Mouse (Mus musculus): Measurements from ENCODE around the gene Tal1.
A peak's percentile ranks its signal among the peaks of the same experiment; 100 is the strongest.

Gene Tal1

DNA sequence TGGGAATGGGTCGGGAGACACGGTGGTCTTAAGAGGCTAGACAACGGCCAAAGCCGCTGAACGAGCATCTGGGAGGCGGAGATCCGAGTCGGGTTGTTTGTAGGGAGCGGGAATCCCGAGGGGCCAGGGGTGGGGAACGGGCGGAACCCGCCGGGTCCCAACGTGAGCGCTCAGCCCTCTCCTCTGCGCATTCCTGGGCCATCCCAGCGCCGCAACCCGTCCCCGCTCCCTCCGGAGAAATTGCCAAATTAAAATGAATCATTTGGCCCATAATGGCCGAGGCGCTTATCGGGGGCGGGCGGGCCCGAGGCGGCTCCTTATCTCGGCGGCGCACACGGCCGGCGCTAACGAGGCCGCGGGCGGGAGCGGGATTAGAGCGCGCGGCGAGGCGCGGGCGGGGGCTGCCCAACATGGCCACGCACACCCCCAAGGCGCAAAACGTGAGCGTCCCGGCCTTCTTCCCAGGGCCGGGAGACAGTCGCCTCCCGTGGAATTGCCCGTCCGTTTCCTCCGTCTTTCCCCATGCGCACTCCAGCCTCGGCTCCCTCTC, at the start of gene Tal1:
TSS of gene Tal1 (plus strand) at position 56 of the 550 bp plus-strand sequence.
- no peak for DNase-seq (ENCODE audit: low spot score in 2 of 2)

DNA sequence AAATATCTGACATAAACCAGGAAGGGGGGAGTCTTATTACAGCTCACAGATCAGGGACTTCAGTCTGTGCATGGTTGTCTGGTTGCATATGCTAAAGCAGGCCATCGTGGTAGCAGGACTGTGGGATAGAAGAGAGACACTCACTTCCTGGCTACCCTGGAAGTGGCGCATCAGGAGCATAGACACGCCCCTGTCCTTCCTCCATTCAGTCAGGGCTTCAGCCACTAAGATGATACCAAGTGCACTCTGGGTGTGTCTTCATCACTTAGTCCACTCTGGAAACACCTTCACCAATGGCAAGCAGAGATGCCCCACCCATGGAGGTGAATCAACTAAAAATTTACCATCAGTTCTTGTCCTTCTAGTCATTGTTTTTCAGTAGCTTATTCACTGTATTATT, 42.0 kb upstream of the Tal1 start:
- DNase-seq (ENCODE audit: low spot score in 2 of 2), result no peak

DNA sequence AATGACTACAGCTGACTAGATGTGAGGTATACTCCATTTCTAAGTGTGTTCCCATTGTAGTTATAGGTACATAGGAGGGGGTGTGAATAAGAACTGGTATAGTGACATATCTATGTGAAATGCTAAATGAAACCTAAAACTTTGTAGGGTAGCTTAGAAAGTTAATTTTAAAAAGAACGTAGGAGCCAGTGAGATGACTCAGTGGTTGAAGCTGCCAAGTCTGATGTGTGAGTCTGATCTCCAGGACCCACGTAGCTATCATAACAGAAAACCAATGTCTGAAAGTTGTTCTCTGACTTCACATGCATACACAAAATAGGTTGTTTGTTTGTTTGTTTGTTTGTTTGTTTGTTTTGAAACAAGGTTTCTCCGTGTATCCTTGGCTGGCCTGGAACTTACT, 36.2 kb upstream of the Tal1 start:
- DNase-seq (ENCODE audit: low spot score in 2 of 2), result no peak

DNA sequence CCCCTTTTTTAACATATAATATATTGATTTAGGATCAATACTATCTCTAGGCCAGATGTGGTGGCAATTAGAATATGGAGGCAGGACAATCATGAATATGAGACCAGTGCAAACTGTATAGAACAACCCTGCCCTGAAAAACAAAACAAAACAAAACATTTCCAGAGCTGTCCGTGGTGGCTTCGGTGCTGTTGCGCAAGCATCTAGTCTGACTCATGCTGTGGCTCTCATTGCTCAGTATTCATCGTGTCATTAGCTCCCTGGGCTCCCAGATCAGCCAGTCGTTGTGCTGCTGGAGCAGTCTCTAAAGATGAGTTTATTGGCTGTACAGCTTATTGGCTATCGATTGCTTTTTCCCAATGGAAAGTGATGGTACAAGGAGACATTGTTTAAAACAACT, 21.2 kb upstream of the Tal1 start:
- DNase-seq (ENCODE audit: low spot score in 2 of 2), result no peak

DNA sequence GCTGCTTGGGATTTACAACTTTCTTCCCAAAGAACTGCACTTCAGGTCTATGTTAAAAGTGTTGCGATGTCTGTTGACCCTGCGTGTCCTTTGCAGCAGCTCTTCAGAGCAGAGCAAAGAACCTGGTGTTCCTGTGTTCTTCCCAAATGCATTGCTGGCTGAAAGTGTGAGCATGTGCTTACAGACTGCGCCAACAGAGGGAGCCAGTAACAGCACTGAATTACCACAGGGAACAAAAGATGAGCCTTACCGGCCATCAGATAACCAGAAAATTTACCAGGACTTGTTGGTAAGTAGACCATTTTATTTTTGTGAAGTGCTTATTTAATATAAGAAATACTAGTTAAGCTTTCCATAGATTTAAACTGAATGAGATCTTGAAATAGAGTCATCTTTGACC, 18.0 kb upstream of the Tal1 start:
- no peak for DNase-seq (ENCODE audit: low spot score in 2 of 2)

DNA sequence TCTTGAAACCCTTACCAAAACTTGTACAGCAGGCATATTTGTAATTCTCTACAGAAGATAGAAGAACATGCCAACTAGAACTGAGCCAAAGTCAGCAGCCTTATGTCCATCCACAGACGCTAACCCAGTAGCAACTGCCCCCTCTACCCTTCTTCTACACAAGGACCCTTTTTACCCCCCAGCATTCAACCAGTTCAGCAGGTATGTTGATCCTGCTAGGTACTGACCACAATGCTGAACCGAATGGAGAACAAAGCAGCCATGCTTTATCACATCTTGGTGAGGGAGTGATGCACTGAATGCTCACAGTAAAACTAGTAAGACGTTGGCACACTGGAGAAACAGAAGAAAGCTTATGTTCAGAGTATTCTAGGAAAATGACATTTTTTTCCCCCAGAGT, 10.6 kb upstream of the Tal1 start:
- no peak for DNase-seq (ENCODE audit: low spot score in 2 of 2)

DNA sequence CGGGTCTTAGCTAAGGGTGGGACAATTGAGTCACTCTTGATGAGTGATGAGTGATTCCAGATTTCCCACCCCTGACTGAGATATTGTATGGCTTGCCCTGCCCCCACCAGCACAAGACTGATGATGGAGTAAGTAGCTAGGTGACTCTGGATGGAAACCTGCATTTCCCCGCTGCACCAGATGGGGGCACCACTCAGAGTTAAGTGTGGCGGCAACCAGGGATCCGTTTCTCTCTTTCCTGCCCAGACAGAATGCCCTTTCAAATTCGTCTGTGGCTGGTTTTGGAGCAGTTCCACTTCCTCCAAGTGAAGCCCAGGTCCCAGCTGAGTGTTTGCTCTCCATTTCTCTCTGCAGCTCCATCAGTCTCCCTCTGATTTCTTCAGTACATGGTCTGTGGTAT, 8.5 kb upstream of the Tal1 start:
- peak; percentile 15 to 57 for DNase-seq (ENCODE audit: low spot score in 2 of 2)

DNA sequence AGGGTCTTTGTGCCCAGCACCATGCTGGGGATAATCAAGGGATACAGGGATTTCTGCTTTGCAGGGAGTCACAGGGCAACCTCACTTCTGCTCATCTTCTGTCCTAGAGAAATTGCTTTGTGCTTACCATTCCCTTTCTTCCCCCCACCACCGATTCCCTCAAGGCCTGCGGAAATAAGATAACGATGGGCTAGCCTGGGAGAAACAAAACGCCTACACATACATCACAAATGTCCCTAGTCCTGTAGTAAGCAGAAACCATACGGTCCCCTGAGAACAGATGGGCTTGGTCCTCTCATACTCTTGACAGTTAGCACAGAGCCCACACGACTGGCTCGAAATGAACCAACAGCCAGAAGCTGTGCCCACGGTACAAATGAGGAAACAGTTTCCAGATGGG, 8.0 kb upstream of the Tal1 start:
- DNase-seq (ENCODE audit: low spot score in 2 of 2), result no peak

DNA sequence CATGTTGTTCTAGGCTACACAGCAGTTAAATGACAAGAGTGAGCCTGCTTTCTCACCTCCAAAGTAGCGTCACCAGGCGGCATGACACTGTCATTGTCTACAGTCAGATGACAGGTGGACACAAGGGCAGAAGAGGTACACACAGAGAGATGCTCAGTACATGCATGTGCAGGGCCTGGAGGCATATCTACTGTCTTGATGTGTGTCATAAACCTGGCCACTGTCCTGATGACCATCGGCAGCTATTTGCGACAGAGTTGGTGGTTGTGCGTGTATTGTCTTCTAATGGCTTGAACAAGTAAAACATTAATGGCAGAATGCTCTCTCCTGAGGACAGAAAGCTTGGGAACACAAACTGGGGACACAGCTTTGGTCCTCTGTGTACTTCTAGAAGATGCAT, 5.0 kb upstream of the Tal1 start:
- DNase-seq (ENCODE audit: low spot score in 2 of 2), result no peak

DNA sequence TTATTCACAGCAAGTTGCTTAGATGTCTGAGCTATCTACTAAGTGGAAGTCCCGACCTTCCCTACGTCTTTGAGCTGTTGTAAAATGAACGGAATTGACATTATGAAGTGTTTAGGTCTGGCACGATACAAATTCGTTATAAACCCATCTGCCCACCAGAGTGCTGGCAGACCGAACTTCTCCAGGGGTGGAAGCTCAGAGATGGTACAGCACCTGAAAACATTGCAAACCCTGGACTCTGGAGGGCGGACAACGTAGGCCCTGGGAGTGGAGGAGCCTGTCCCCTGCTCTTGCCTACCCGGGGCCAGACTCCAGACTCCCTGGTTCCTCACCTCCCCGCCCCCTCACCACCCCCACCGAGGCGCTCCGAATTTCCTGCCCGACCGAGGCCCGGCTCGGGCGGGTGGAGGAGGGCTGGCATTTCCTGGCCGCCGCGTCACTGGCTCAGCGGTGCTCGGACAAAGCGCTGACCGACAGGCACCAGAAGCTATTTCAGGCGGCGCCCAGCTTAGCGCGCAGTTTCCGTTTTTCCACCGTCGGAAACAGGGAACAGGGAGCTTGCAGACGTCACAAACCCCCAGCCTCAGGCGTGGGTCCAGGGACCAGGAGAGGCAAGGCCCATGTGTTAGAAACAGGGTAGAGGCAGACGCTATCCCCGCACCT, 3.8 kb upstream of the Tal1 start:
- DNase-seq (ENCODE audit: low spot score in 2 of 2), result no peak

DNA sequence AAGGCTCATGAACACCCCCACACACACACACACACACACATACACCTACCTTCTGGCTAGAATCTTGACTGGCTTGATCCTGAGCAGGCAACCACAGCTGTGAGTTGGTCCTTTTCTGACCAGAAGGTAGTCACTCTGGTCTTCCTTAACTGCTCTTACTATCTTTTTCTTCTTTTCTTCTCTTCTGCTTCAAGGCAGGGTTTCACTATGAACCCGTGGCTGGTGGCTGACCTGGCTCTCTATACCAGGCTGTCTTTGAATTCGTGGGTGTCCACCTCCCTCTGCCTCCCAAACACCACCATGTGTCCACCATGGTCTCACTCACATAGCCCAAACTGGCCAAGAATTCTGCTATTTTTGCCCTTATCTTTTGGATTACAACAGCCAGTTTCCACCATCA, 1.2 kb upstream of the Tal1 start:
- no peak for DNase-seq (ENCODE audit: low spot score in 2 of 2)

DNA sequence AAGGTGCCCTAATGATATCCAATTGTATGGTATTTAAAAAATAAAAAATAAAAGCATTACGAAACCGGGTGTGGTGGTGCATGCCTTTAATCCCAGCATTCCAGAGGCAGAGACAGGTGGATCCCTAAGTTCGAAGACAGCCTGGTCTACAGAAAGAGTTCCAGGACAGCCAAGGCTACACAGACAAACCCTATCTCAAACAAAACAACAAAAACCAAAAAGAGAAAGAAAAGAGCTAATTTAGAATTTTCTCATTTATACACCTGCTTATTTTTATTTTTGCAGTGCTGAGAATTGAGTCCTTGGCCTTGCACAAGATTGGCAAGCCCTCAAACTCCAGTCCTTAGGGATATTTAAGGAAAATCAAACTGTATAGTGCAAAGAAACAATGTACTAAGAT, 535 bp upstream of the Tal1 start:
- DNase-seq (ENCODE audit: low spot score in 2 of 2), result no peak

DNA sequence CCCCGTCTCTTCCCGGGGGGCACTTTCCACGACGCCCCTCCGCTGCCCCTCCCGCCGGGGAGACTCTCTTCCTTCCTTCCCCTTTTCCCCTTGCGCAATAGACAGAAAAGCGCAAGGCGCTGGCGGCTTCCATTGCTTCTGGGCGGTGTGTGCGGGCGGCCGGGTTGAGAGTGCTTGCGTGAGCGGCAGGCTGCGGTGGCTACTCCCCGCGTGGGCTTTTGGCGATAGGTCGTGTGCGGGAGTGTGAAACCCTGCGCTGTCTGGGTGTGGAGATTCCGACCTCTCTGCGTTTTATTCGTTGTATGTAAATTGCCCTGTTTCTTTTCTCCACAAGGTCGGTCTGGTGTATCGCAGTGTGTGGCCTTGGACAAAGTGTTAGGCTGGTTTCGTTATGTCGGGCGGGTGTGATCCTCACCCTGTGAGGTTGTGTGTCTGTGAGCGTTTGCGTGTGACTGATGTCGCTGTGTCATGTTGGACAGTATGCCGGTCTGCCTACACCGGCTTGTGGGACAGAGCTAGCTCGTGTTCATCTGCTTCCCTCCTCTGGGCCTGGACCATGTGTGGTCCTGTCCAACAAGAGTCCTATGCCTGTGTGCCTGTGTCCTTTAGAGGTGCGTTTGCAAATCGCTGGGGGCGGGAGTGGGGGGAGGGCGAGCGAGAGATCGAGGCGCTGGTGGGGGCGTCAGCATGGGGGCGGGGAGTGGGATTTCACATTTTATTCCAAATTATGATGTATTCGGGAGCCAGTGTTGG, 871 bp downstream of the Tal1 start:
- no peak for DNase-seq (ENCODE audit: low spot score in 2 of 2)

DNA sequence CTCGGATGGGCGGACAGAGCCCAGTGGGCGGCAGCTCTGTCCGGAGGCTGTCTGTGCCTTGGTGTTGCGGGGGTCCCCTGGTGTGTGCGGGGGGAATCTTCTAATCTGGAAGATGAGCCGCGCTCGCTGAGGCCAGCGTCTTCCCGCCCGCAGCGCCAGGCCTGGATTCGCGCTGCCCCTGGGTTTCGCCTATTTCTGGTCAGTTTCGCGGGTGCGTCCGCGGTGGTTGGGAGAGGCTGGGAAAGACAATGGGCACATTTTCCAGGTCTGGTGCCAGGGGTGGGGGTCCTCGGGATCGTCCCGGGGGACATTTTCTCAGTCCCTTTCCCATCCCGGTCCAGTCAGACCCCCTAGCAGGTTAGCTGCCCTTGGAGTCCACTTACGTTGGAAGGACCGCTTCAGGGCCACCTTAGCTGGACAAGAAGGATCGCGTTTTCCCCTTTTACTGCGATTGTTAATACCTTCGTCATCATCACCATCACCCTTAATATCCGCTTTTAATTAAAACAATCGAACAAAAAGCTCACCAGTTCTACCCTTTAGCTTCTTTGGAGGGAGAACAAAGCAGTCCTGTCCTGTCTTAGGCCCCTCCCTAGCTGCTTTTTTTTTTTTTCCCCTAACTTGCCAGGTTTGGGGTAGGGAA, 1.6 kb downstream of the Tal1 start:
- DNase-seq (ENCODE audit: low spot score in 2 of 2), result no peak

DNA sequence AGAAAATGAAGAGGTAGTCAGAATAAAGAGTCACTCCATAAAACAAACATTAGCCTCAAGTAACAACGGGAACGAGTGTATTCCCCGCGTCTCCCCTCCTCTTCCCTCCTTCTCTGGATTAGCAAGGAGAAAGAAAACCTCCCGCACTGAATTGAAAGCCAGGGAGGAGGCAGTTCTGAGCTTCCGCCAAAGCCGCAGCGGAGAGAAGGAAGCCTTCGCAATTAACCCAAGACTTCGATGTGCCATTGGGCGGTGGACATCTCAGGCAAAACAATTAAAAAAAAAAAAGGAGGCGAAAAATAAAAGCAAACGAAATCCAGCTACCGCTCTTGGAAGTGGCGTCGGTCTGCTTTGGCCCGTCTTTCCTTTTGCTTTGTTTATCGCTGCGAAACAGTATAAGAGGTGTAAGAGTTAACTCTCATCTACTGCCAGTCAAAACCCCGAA, 2.1 kb downstream of the Tal1 start:
- DNase-seq (ENCODE audit: low spot score in 2 of 2), result no peak

DNA sequence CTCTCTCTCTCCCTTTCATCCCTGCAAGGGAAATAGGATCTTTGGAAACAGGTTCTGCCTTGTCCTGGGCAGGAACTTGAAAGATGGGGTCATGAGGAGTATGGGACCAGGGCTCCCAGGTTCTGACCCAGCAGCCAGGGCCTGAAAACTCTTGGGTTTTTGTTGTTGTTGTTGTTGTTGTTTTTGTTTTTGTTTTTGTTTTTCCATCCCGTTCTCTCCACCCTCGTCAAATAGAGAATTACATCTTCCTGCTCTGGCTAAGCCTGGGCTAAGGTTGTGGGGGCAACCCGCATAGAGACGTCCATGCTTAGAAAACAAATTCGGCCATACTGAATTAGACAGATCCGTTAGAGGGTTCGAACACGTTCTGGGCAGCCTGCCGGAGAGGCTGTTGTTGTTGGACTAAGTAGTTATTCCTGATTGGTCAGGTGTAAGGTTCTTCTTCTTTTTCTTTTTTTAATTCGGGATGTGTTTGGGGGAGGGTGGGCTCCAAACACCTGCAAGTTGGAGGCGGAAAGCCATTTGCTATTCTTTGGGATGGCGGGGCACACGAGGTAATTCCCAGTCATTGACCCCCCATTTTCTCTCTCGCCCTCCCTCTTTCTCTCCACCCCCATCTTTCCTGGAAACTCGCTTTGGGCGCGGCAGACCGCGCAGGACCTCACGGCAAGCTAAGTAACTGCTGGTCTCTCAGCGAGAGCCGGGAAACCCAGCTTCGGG, 2.8 kb downstream of the Tal1 start:
- DNase-seq (ENCODE audit: low spot score in 2 of 2), result no peak

DNA sequence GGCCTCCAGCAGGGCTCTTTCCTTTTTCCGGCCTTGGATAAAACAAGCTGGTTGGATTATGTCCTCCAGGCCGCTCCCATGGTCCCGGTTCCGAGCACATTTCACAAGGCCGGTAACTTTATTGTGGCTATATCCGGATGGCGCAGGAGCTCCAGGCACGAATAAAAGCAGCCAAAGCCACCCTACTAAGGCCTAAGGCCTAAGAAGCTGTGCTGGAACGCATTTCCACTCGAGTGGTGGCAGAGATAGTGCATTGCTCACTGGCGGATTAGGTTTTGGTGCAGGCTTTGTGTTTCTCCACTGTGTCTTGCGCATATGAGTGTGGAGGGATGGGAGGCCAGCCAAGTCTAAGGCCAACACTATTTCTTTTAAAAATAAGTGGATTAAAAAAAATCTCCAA, 3.6 kb downstream of the Tal1 start:
- no peak for DNase-seq (ENCODE audit: low spot score in 2 of 2)

DNA sequence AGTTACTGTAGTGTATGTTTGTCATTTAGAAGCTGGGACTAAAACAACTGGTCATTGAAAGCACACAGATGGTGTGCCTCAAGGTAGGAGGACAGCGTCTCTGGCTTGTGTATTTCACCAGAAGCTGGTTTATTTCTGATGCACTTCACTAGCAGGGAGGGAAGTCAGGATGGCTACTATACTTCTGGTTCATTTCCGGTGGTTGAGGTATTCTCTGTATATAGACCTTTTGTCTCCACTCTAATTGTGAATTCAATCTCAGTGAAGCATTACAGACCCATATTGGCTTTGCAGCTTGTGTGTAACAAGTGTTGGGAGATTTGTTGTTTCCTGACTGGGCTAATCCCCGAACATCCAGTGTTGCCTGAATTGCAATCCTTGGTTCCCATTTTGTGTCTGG, 4.5 kb downstream of the Tal1 start:
- DNase-seq (ENCODE audit: low spot score in 2 of 2), result no peak

DNA sequence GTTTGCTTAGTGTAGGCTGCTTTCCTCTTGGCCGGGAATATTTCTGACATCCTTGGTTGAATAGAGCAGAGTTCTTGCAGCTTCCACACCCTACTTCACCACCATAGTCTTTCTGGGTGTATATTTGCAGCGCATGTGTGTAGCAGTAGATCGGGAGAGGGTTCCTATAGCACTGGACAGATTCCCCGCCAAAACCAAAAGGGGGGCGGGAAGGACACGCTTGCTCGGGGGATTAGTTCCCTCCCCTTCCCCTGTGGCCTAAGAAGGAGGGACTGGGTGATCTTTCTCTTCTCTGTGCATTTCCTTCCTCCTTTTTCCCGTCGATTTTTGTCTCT, 6.3 kb downstream of the Tal1 start:
- no peak for DNase-seq (ENCODE audit: low spot score in 2 of 2)

DNA sequence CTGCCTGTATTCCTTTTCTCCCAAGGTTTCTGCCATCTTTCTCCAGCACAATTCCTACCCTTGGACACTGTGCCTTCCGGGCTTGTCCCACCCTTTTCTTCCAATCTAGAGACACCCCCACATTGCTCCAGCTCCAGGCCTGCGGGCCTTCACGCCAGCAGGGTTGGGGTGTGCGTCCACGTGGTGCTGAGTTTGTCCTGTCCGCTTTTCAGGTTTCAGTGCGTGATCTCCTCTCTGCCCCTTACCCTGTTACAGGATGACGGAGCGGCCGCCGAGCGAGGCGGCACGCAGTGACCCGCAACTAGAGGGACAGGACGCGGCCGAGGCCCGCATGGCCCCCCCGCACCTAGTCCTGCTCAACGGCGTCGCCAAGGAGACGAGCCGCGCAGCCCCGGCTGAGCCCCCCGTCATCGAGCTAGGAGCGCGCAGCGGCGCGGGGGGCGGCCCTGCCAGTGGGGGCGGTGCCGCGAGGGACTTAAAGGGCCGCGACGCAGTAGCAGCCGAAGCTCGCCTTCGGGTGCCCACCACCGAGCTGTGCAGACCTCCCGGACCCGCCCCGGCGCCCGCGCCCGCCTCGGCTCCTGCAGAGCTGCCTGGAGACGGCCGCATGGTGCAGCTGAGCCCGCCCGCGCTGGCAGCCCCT, 6.8 kb downstream of the Tal1 start:
- DNase-seq (ENCODE audit: low spot score in 2 of 2), result no peak

DNA sequence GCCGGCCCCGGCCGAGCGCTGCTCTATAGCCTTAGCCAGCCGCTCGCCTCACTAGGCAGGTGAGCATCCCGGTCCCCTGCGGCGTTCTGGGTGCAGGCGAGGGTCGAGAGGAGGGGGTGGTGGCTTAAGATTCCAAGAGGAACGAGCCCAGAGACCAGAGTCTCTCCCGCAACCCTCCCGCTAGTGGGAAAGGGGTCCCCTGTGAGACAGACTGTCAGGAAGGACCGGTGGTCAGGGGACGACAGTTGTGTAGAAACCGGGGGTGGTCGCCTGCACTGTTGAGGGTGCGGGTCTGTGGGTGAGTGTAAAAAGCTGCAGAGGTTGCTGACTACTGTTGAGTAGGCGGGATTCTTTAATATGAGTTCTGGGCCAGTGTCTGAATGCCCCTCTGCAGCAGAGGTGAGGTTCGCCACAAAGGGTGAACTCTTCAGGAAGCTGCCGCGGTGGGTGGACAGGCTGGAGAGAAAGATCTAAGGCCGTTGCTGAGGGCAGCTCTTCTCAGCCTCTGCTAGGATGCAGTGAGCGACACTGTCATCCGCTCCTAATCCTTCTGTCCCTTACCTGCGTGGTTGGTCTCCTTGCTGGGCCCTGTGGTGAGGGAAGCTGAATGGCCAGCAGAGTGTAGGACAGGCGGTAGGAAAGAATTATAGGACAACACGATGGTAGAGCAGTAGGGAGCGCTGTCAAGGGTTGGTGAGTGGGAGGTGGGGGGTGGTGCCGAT, 7.5 kb downstream of the Tal1 start:
- no peak for DNase-seq (ENCODE audit: low spot score in 2 of 2)
